Mouse (Mus musculus) kidney, adult 2 months (tissue): Measurements from ENCODE around the gene Csf3. TPM values are rescaled to one million over a fixed set of nuclear protein-coding genes. Genes with fewer than 3 reads are reported as not detected.
"Not testable (repeated sequence)": the region's sequence is repeated elsewhere in the genome, so short reads cannot be mapped to it uniquely, and the experiment has no call there.

ENCODE experiments used
- DNase-seq: peaks from one replicate; pipeline ENCODE4 v3.0.0; 2021
- H3K27ac ChIP-seq: fragments of 200-500 bp; 2 replicates; pipeline ENCODE4 v1.5.1; 2012; ENCODE audit warnings: low read depth, low read length, control low read depth, inconsistent platforms; ENCODE audit not compliant: insufficient read depth
- H3K27me3 ChIP-seq: fragments of 200-500 bp; replicated peaks from 2 replicates; pipeline ENCODE4 v1.6.1; 2012; ENCODE audit warnings: mild to moderate bottlenecking, moderate library complexity, low read length, inconsistent platforms; ENCODE audit not compliant: control insufficient read depth, insufficient read depth
- H3K36me3 ChIP-seq: fragments of 200-500 bp; 2 replicates; pipeline ENCODE4 v1.6.1; 2012; ENCODE audit warnings: mild to moderate bottlenecking, moderate library complexity, low read length, inconsistent platforms; ENCODE audit not compliant: control insufficient read depth, insufficient read depth
- H3K4me1 ChIP-seq: fragments of 200-500 bp; 2 replicates; pipeline ENCODE4 v1.6.1; 2011; ENCODE audit warnings: low read length; ENCODE audit not compliant: control insufficient read depth, insufficient read depth
- H3K4me3 ChIP-seq: fragments of 200-500 bp; 2 replicates; pipeline ENCODE4 v1.5.1; 2011; ENCODE audit warnings: mild to moderate bottlenecking, low read depth, low read length, control low read depth; ENCODE audit not compliant: insufficient read depth
- CTCF ChIP-seq: fragments of 200-500 bp; conservative IDR thresholded peaks from 2 replicates; pipeline ENCODE4 v1.5.1; 2011; ENCODE audit warnings: low read depth, mild to moderate bottlenecking, control low read depth, low read length, moderate library complexity, mixed read lengths; ENCODE audit not compliant: insufficient read depth, insufficient read length
- POLR2A ChIP-seq: fragments of 200-500 bp; IDR thresholded peaks from one replicate; pipeline ENCODE4 v1.6.1; 2011; ENCODE audit warnings: low read depth, low read length, control low read depth
- WGBS: fragments of 180-500 bp; shearing (Covaris S2); methylation state at CpG from one replicate; pipeline ENCODE4 v1.1.7; 2018; 5-methylcytosine and 5-hydroxymethylcytosine counted together
- polyA plus RNA-seq: library from polyadenylated mRNA; depleted of rRNA; stranded (reverse); fragments of >200 nt; gene quantifications from 2 replicates; pipeline ENCODE4 v1.2.3, GENCODE M21; 2012

Gene Csf3
- polyA plus RNA-seq, 1 experiment = not detected

- TF ChIP-seq POLR2A = no peak
- TF ChIP-seq CTCF = no peak
- 57% methylated on average over 22 of the region's 22 CpGs for WGBS
- Histone ChIP-seq H3K4me1 (peaks cover 21% of the 10 kb centered on the region), H3K27ac (no peak overlapping the region), H3K27me3 (no peaks in the 10 kb centered on the region), H3K36me3 (no peaks in the 10 kb centered on the region; the same call in 1 of the 2 replicates), H3K4me3 (no peak overlapping the region)
- peak; percentile 70 for DNase-seq
Observed at GRCm38 (mm10) chr11:98707401-98708281, 6.6 kb downstream of the Csf3 start.

- H3K36me3 ChIP-seq = no peaks in the 10 kb centered on the region; the same call in 1 of the 2 replicates
- peaks cover 21% of the 10 kb centered on the region for H3K4me1 ChIP-seq
- no peak overlapping the region for H3K27ac ChIP-seq
- no peak for TF ChIP-seq CTCF
- no peak for TF ChIP-seq POLR2A
- WGBS = 42% methylated on average over 19 of the region's 19 CpGs
- H3K4me3 ChIP-seq = no peak overlapping the region
- peak; percentile 66 for DNase-seq
- no peaks in the 10 kb centered on the region for H3K27me3 ChIP-seq
Observed at GRCm38 (mm10) chr11:98708282-98708956, 7.4 kb downstream of the Csf3 start.

DNA sequence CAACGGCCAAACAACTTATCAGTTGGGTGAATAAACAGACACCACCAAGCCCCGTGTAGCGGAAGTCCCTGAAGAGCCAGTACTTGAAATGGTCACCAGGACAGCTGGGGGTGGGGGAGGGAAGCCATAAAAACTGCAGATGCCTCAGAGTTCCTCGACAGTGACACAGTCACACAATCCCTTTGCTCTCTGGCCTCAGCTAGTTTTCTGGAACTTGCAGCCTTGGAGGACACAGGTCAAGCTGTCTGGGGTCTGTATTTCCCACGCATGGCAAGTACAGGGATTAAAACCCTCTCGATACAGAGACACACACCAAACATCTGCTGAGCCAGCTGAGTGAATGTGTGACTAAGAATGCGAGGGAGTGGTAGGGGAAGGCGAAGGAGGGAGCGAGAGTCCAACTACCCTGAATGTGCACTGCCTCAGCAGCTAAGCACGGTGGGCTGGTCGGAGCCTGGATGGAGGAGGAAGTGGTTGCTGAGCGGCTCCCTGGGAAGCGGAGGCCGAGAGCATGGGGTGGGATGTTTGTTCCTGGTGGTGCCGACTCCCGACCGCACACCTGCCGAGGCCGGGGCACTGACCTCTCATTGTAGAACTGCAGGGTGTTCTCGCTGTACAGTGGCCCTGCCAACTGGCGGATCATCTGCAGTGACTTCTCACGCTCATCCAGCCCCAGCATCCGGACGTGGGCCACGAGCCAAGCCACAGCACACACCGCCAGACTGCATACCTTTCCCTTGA is 8.1 kb downstream of the Csf3 start:
- DNase-seq = peak; percentile 88
- H3K4me1 ChIP-seq = peaks cover 21% of the 10 kb centered on the region
- no peaks in the 10 kb centered on the region for H3K27me3 ChIP-seq
- no peak overlapping the region for H3K4me3 ChIP-seq
- peak overlapping the region; percentile 41 for H3K27ac ChIP-seq
- H3K36me3 ChIP-seq = no peaks in the 10 kb centered on the region; the same call in 1 of the 2 replicates
- 25% methylated on average over 26 of the region's 26 CpGs for WGBS
- TF ChIP-seq POLR2A = no peak
- no peak for TF ChIP-seq CTCF

GRCm38 (mm10) chr11:98710416-98711045 is 9.5 kb downstream of the Csf3 start:
- Histone ChIP-seq H3K36me3 (no peaks in the 10 kb centered on the region; the same call in 1 of the 2 replicates), H3K27ac (peak overlapping the region; percentile 10; the same call in 1 of the 2 replicates), H3K4me1 (peaks cover 21% of the 10 kb centered on the region), H3K27me3 (no peaks in the 10 kb centered on the region), H3K4me3 (no peak overlapping the region)
- no peak for TF ChIP-seq POLR2A
- peak; percentile 96 for TF ChIP-seq CTCF
- DNase-seq = peak; percentile 89
- WGBS = 31% methylated on average over 12 of the region's 12 CpGs

GRCm38 (mm10) chr11:98711046-98711434 is 10.0 kb downstream of the Csf3 start:
- 64% methylated on average over 4 of the region's 4 CpGs for WGBS
- DNase-seq = no peak
- Histone ChIP-seq H3K27me3 (no peaks in the 10 kb centered on the region), H3K4me3 (no peak overlapping the region), H3K36me3 (no peaks in the 10 kb centered on the region; the same call in 1 of the 2 replicates), H3K4me1 (peaks cover 21% of the 10 kb centered on the region), H3K27ac (peak overlapping the region; percentile 10; the same call in 1 of the 2 replicates)
- no peak for TF ChIP-seq POLR2A
- no peak for TF ChIP-seq CTCF

GRCm38 (mm10) chr11:98712009-98712408 is 10.9 kb downstream of the Csf3 start:
- H3K4me3 ChIP-seq, H3K27me3 ChIP-seq, H3K27ac ChIP-seq, H3K36me3 ChIP-seq: not testable (repeated sequence)
- WGBS = 67% methylated on average over 6 of the region's 6 CpGs
- peak; percentile 35 for DNase-seq
- TF ChIP-seq CTCF = peak; percentile 40
- peaks cover 21% of the 10 kb centered on the region for H3K4me1 ChIP-seq

DNA sequence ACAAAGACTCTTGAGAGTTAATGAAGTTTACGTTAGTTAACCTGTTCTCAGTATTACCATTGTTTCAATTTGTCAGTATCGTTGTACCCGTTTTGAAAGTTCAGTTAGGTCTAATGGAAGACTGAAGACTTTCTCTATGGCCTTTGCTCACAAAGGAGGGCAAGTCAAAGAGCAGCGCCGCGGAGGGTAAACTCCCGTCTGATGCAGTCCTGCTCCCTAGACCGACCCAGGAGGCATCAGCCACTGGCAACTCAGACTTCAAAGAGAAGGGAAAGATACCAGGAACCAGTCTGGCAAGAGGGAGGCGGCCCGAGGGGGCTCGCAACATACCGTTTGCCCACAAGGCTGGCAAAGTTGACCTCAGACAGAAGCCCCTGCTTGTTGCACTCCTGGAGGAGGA is 12.6 kb downstream of the Csf3 start:
- peaks cover 15% of the 10 kb centered on the region for H3K4me1 ChIP-seq
- H3K27ac ChIP-seq = no peak overlapping the region
- H3K27me3 ChIP-seq = no peaks in the 10 kb centered on the region
- H3K36me3 ChIP-seq = no peaks in the 10 kb centered on the region
- no peak for TF ChIP-seq CTCF
- TF ChIP-seq POLR2A = no peak
- H3K4me3 ChIP-seq = no peak overlapping the region
- peak; percentile 52 for DNase-seq
- 59% methylated on average over 12 of the region's 12 CpGs for WGBS
